Mouse (Mus musculus) megakaryocyte, embryonic 14.5 days (primary cell): ENCODE data around the gene Alad. TPM values are rescaled to one million over a fixed set of nuclear protein-coding genes. Genes with fewer than 3 reads are reported as not detected.

Source experiments
- H3K27me3 ChIP-seq: replicated peaks from 2 replicates; pipeline ENCODE3; 2012; ENCODE audit warnings: inconsistent platforms
- H3K36me3 ChIP-seq: replicated peaks from 2 replicates; pipeline ENCODE3; 2012; ENCODE audit warnings: low read length, inconsistent platforms, mixed read lengths
- H3K4me1 ChIP-seq: 2 replicates; pipeline ENCODE4 v1.6.1; 2012; ENCODE audit warnings: inconsistent platforms
- H3K4me3 ChIP-seq: replicated peaks from 2 replicates; pipeline ENCODE3; 2012; ENCODE audit warnings: moderate library complexity, mild to moderate bottlenecking, inconsistent platforms
- H3K9me3 ChIP-seq: 2 replicates; pipeline ENCODE4 v1.6.1; 2012; ENCODE audit warnings: inconsistent platforms
- FLI1 ChIP-seq: IDR thresholded peaks from 2 replicates; pipeline ENCODE4 v1.6.1; 2012; ENCODE audit warnings: low read length, inconsistent platforms, mixed read lengths
- GATA1 ChIP-seq: IDR thresholded peaks from 3 replicates; pipeline ENCODE4 v1.6.1; 2012; ENCODE audit warnings: mixed read lengths, low read length, inconsistent platforms, borderline replicate concordance
- polyA plus RNA-seq: library from polyadenylated mRNA; stranded (reverse); fragments of >175 nt; gene quantifications from 2 replicates; pipeline ENCODE4 v1.2.3, GENCODE M21; 2012; ENCODE audit warnings: low replicate concordance; ENCODE audit not compliant: insufficient read depth

Gene Alad
- polyA plus RNA-seq, result 28.3 and 75.7 TPM in 2 replicates

DNA sequence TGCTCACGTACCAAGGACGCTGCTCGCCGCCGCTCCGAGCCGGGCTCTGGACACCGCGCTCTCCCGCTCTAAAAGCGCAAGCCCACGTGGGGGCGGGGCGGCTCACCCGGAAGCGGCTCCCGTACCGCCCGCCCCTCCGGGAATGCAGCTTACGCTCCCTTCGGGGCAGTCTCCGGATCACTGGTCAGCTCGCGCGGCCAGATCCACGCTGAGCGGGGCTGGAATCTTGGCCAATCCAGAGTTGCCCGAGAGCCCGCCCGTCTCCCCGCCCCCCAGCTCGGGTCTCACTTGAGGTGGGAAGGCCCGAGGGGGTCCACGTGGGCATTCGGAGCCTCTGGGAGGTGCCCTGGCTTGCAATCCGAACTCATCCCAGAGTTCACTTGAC lies at the start of gene Alad:
Alad (minus strand) TSS at position 70 of the 385 bp plus-strand sequence.
- Histone ChIP-seq H3K9me3 (no peaks in the 10 kb centered on the region), H3K4me3 (peak within 1 kb of the TSS; percentile 91), H3K4me1 (peaks cover 83% of the 10 kb centered on the region), H3K27me3 (no peaks in the 10 kb centered on the region), H3K36me3 (peaks cover 15% of the 10 kb centered on the region)
- TF ChIP-seq GATA1, result no peak
- TF ChIP-seq FLI1, result no peak

DNA sequence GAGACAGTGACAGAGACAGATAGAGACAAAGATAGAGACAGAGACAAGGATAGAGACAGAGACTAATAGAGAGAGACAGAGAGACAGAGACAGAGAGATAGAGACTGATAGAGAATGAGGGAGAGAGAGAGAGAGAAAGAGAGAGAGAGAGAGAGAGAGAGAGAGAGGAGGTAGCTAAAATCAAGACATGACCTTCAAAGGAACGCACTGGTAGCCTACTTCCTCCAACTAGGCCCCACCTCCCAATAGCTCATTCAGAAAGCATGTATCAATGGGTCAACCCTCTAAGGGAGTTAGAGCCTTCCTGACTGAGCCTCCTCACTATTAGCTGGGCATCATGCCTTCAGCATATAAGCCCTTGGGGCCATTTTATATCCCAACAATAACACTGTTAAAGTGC lies 48.6 kb upstream of the Alad start:
- H3K9me3 ChIP-seq, result peaks cover 4% of the 10 kb centered on the region; the same call in 1 of the 2 replicates
- H3K27me3 ChIP-seq, result peaks cover 38% of the 10 kb centered on the region
- no peak overlapping the region for H3K4me3 ChIP-seq
- TF ChIP-seq FLI1, result no peak
- TF ChIP-seq GATA1, result no peak
- no peaks in the 10 kb centered on the region for H3K36me3 ChIP-seq
- H3K4me1 ChIP-seq, result peaks cover 8% of the 10 kb centered on the region; the same call in 1 of the 2 replicates

DNA sequence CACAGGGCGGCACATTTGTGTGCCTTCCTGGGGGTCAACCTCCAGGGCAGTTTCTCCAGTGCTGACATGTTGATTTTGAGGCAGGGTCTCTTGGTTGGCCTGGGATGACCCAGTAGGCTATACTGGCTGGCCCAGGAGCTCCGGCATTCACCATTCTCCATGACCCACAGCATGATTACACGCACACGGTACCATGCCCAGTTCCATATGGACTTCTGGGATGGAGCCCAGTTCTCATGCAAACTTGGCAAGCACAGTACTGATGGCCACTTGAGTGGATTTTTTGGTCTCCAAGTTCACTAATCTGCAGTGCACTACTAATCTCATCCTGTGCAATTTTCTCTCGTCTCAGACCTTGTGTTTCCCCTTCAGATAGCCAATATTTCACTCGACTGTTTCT lies 48.0 kb upstream of the Alad start:
- H3K4me1 ChIP-seq, result peaks cover 8% of the 10 kb centered on the region; the same call in 1 of the 2 replicates
- no peak for TF ChIP-seq GATA1
- H3K9me3 ChIP-seq, result peaks cover 4% of the 10 kb centered on the region; the same call in 1 of the 2 replicates

DNA sequence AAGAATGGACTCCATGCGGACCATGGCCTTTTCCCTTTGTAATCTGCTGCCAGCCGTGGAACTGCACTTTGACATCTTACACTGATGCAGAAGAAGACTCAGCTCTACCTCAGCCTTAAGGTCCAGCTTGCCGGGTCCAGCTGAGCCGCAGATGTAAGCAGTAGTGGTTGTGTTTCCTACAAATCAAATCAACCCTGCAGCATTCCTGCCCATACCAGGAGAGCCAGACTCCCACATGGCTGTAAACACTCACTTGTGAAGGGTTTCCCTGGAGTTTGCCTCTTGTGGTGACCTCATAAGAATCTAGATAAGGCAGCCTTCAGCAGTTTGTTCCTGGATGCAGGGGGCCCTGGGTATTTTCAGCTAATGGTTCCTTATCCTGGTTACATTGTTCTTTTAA lies 46.8 kb upstream of the Alad start:
- H3K4me1 ChIP-seq, result peaks cover 8% of the 10 kb centered on the region; the same call in 1 of the 2 replicates
- H3K4me3 ChIP-seq, result no peak overlapping the region
- TF ChIP-seq FLI1 (no peak), GATA1 (no peak)
- H3K36me3 ChIP-seq, result no peaks in the 10 kb centered on the region
- peaks cover 4% of the 10 kb centered on the region; the same call in 1 of the 2 replicates for H3K9me3 ChIP-seq
- peaks cover 41% of the 10 kb centered on the region for H3K27me3 ChIP-seq

More for the DNA sequence above, 48.0 kb upstream of the Alad start:
- H3K4me3 ChIP-seq, result no peak overlapping the region
- peaks cover 43% of the 10 kb centered on the region for H3K27me3 ChIP-seq
- no peaks in the 10 kb centered on the region for H3K36me3 ChIP-seq

DNA sequence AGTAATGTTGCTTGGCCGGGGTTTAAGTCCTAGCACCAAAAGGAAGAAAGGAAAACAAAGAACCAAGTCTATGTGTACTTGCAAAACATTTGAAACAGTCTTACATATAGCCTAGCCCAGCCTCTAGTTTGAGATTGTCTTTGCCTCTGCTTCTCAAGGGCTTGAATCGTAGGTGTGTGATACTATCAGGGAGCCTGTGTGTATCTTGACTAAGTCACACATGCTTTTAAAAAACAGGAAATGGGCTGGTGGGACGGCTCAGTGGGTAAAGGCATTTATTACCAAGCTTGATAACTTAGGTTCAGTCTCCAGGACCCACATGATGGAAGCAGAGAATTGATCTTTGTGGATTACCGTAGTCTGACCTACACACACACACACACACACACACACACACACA lies 42.3 kb upstream of the Alad start:
- peaks cover 8% of the 10 kb centered on the region; the same call in 1 of the 2 replicates for H3K4me1 ChIP-seq
- no peak overlapping the region for H3K4me3 ChIP-seq
- TF ChIP-seq FLI1 (no peak), GATA1 (no peak)
- no peaks in the 10 kb centered on the region for H3K9me3 ChIP-seq
- H3K36me3 ChIP-seq, result no peaks in the 10 kb centered on the region
- H3K27me3 ChIP-seq, result peaks cover 34% of the 10 kb centered on the region

DNA sequence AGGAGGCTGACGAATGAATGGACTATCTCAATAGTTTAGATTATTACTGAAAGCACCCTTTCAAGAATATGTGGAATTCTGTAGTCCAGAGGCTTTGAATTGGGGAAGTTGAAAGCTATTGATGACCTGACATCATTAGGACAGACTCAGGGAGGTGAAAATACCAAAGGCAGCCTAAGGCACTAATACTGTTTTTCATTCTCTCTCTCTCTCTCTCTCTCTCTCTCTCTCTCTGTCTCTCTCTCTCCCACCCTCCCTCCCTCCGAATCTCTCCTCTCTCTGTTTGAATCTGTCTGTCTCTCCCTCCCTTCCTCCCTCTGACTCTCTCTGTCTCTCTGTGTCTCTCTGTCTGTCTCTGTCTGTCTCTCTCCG lies 41.9 kb upstream of the Alad start:
- no peaks in the 10 kb centered on the region for H3K36me3 ChIP-seq
- H3K4me1 ChIP-seq, result peaks cover 8% of the 10 kb centered on the region; the same call in 1 of the 2 replicates
- H3K4me3 ChIP-seq, result peak overlapping the region; percentile 14
- no peak for TF ChIP-seq FLI1
- no peak for TF ChIP-seq GATA1
- H3K27me3 ChIP-seq, result peaks cover 33% of the 10 kb centered on the region
- no peaks in the 10 kb centered on the region for H3K9me3 ChIP-seq

DNA sequence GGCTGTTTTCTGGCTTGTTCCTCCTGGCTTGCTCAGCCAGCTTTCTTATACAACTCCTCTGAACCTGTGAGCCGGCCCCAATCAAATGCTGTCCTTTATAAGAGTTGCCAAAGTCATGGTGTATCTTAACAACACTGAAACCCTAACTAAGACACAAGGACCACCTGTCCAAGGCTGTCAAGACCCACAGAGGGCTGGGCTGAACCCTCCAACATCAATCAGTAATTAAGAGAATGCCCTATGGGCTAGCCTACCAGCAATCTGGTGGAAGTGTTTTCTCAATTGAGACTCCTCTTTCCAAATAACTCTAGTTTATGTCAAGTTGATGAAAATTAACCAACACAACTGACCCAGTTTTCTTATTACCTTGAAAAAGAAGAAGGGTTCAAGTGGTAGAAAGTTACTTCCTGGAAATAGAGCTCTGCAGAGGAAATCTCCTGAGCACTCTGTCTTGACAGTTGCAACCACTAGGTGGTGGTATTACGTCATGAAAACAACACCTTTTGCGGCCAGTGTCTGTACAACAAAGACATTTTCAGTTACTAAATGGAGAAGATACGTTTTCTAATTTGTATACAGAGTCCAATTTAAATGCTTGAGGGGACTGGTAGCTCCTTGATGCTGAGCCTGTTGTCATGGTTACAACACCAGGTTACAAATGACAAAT lies 41.4 kb upstream of the Alad start:
- Histone ChIP-seq H3K27me3 (peaks cover 28% of the 10 kb centered on the region), H3K36me3 (no peaks in the 10 kb centered on the region), H3K9me3 (no peaks in the 10 kb centered on the region), H3K4me3 (peak overlapping the region; percentile 14), H3K4me1 (peaks cover 2% of the 10 kb centered on the region; the same call in 1 of the 2 replicates)
- TF ChIP-seq GATA1, result no peak
- TF ChIP-seq FLI1, result no peak

DNA sequence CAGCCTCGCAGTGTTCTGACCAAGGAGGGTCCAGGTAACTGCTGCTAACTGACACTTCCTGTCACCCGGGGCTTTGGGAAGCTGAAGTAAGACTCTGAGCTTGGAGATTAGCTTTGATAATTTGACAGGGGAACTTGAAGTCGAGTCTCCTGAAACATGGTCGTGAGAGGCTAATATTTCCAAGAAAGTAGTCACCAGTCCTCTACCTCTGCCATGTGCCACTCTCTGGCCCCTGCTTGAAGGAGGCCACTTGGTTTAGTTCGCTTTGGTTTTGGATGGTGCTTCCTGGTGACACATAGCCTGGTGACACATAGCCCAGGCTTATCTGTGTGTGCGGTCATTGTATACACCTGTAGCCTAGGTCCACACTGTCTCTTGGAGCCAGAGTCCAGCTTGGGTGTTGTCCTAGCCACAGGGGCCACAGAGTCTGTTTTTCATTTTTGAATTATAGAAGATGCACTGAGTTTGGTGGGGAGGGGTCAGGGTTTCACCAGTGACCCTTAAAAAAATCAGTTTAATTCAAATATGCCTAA lies 40.1 kb upstream of the Alad start, which contains the start of gene Rgs3:
Rgs3 (plus strand) TSS at position 51 of the 533 bp plus-strand sequence.
- H3K4me1 ChIP-seq, result no peaks in the 10 kb centered on the region
- TF ChIP-seq GATA1, result no peak
- H3K9me3 ChIP-seq, result no peaks in the 10 kb centered on the region
- peaks cover 18% of the 10 kb centered on the region for H3K27me3 ChIP-seq
- H3K4me3 ChIP-seq, result no peak within 1 kb of the TSS
- no peaks in the 10 kb centered on the region for H3K36me3 ChIP-seq

DNA sequence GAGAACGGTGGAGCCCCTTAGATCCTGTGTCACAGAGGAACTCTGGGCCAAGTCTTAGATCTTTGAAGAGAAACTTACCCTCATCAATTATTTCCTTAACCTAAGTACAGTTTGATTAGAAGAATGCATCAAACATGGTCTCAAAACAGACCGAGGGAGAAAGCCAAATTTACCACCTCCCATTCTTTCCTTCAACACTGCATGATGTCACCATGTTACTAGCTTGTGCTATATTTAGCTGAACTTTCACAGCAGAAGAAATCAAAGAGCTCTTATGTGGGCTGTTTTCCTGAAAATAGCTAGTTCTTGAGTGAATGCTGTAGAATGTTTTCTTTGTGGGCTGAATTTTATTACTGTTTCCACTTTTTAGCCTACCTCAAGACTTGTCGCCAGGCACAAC lies 37.7 kb upstream of the Alad start:
- no peaks in the 10 kb centered on the region for H3K4me1 ChIP-seq
- H3K27me3 ChIP-seq, result peaks cover 7% of the 10 kb centered on the region
- H3K36me3 ChIP-seq, result no peaks in the 10 kb centered on the region
- TF ChIP-seq GATA1 (no peak), FLI1 (no peak)
- H3K4me3 ChIP-seq, result no peak overlapping the region
- no peaks in the 10 kb centered on the region for H3K9me3 ChIP-seq

DNA sequence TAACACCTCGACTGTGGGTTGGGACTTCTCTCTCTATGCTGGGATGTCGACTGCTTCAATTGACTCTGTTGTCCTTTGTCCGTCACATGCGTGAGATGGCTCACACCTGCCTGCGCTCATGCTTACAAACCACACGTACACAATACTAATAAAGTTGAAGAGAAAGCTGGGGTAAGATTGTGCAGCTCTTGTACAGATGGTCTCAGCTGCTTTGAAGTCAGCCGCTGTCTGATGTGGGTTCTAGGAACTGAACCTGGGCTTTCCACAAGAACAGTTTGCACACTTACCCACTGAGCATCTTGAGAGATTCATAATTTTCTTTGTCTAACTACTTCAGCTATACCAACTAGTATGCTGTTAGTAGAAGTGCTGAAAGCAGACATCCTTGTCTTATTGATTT lies 32.2 kb upstream of the Alad start:
- Histone ChIP-seq H3K36me3 (no peaks in the 10 kb centered on the region), H3K4me1 (no peaks in the 10 kb centered on the region), H3K27me3 (peaks cover 5% of the 10 kb centered on the region), H3K4me3 (no peak overlapping the region), H3K9me3 (peaks cover 9% of the 10 kb centered on the region)
- TF ChIP-seq GATA1, result no peak
- no peak for TF ChIP-seq FLI1
